Mouse (Mus musculus) ovary, postnatal 14 days (tissue): Measurements from ENCODE around the gene Col6a2.

ENCODE experiments used
- DNase-seq: peaks from one replicate; pipeline ENCODE4 v3.0.0; 2022; ENCODE audit warnings: low spot score

Gene Col6a2

DNA sequence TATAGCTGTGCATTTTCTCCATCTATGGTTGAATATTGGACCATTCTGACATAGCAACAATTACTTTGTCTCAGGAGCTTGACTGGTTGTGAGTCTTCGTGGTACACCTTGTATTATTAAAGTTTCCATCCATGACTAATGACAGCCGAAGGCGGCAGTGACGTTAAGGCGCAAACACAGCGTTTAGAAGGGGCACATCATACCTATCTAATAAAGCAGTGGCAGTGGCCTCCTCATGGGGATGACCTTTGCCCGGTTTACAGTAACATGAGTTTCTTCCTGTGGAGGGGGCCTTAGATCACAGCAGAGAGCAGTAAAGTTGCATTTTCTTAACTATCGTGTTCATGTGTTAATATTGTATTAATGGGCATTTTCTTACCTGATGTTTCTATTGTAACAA, 75.2 kb downstream of the Col6a2 start:
- no peak for DNase-seq

DNA sequence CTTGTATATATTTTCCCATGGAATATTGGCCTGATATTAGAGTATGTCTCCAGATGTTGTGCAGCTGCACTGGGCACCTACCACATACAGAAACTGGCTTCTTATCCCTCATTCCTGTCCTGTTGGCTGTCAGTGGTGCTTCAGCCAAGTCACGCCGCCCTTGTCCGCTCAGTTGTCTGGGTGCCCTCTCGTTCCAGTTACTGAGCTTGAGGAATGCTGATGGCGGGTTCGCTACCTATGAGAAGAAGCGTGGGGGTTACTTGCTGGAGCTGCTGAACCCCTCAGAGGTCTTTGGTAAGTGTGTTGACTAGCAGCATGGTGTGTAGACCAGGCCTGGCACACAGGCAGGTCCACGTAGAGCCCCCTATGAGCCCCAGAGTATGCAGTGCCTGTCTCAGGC, 76.9 kb downstream of the Col6a2 start:
- no peak for DNase-seq
